Mouse (Mus musculus): ENCODE measurements around the gene Acer2. TPM values are rescaled to one million over a fixed set of nuclear protein-coding genes. Genes with fewer than 3 reads are reported as not detected.
A peak's percentile ranks its signal among the peaks of the same experiment; 100 is the strongest.

Acer2 gene
- total and polyA plus RNA-seq, 3 experiments, result 0.35 to 0.84 TPM; not detected in 1

- no peak overlapping the region for H3K4me3 ChIP-seq (ENCODE audit: control insufficient read depth in 1 of 2, insufficient read depth in 1 of 2, low read depth in 2 of 2, low read length in 2 of 2)
- TF ChIP-seq TAL1 (IDR thresholded peaks at IDR 0.05; ENCODE audit: low read length), result no peak
- no peak for TF ChIP-seq GABPA (IDR thresholded peaks at IDR 0.05; ENCODE audit: low read depth, low read length)
- no peak for TF ChIP-seq MAZ (IDR thresholded peaks at IDR 0.05; ENCODE audit: low read depth, low read length)
- TF ChIP-seq ETS1 (IDR thresholded peaks at IDR 0.05; ENCODE audit: low read depth, low read length), result no peak
- TF ChIP-seq CTCF (IDR thresholded peaks at IDR 0.05 in 2 of 3, conservative IDR thresholded peaks at IDR 0.05 in 1 of 3; ENCODE audit: control insufficient read depth in 1 of 3, insufficient read depth in 1 of 3, low read depth in 2 of 3, low read length in 3 of 3, poor library complexity in 1 of 3, severe bottlenecking in 1 of 3), result no peak
- no peak for TF ChIP-seq ZMIZ1 (IDR thresholded peaks at IDR 0.05; ENCODE audit: low read depth, low read length)
- TF ChIP-seq EP300 (IDR thresholded peaks at IDR 0.05; ENCODE audit: low read depth in 1 of 2, low read length in 2 of 2), result no peak
- TF ChIP-seq SMC3 (IDR thresholded peaks at IDR 0.05; ENCODE audit: low read depth, low read length), result no peak
- no peak for TF ChIP-seq TCF12 (IDR thresholded peaks at IDR 0.05; ENCODE audit: low read depth, low read length)
- no peak for TF ChIP-seq MXI1 (IDR thresholded peaks at IDR 0.05; ENCODE audit: low read depth, low read length)
- no peak for TF ChIP-seq UBTF (IDR thresholded peaks at IDR 0.05; ENCODE audit: borderline replicate concordance, insufficient read depth, low read depth, low read length)
- TF ChIP-seq POLR2A (IDR thresholded peaks at IDR 0.05; ENCODE audit: control insufficient read depth in 1 of 2, insufficient read depth in 1 of 2, low read depth in 1 of 2, low read length in 2 of 2, poor library complexity in 1 of 2), result no peak
- no peak for TF ChIP-seq GATA1 (IDR thresholded peaks at IDR 0.05; ENCODE audit: low read depth, low read length)
- no peak for TF ChIP-seq RAD21 (IDR thresholded peaks at IDR 0.05; ENCODE audit: low read depth, low read length)
- no peak for TF ChIP-seq ZC3H11A (IDR thresholded peaks at IDR 0.05; ENCODE audit: low read depth, low read length)
- no peak for TF ChIP-seq MAX (IDR thresholded peaks at IDR 0.05; ENCODE audit: low read length)
- TF ChIP-seq USF1 (IDR thresholded peaks at IDR 0.05; ENCODE audit: low read depth, low read length), result no peak
- TF ChIP-seq MYB (IDR thresholded peaks at IDR 0.05; ENCODE audit: low read depth, low read length), result no peak
- no peaks in the 10 kb centered on the region for H3K27me3 ChIP-seq (ENCODE audit: control insufficient read depth in 1 of 2, insufficient read depth in 2 of 2, low read length in 2 of 2)
- no peaks in the 10 kb centered on the region for H3K36me3 ChIP-seq (ENCODE audit: control insufficient read depth in 1 of 2, insufficient read depth in 2 of 2, low read length in 2 of 2)
- H3K9ac ChIP-seq (ENCODE audit: control insufficient read depth, low read depth, low read length, poor library complexity, severe bottlenecking), result no peak overlapping the region
- no peaks in the 10 kb centered on the region for H3K9me3 ChIP-seq (replicated peaks; ENCODE audit: insufficient read depth, low read length)
- no peak for DNase-seq (ENCODE audit: low read depth, low spot score)
- H3K27ac ChIP-seq (ENCODE audit: control insufficient read depth, low read depth, low read length), result no peak overlapping the region
- H3K4me1 ChIP-seq (ENCODE audit: control insufficient read depth in 1 of 2, insufficient read depth in 2 of 2, low read length in 2 of 2), result no peaks in the 10 kb centered on the region
- no peaks in the 10 kb centered on the region for H3K79me2 ChIP-seq (ENCODE audit: control insufficient read depth, insufficient read depth, low read length, poor library complexity)
These were observed 56.6 kb downstream of the Acer2 start for GRCm38 (mm10) chr4:86930636-86931456.

GRCm38 (mm10) chr4:86933026-86933425 is 58.8 kb downstream of the Acer2 start:
- no peak overlapping the region for H3K9ac ChIP-seq (ENCODE audit: control insufficient read depth, low read depth, low read length, poor library complexity, severe bottlenecking)
- H3K9me3 ChIP-seq (replicated peaks; ENCODE audit: insufficient read depth, low read length), result no peaks in the 10 kb centered on the region
- no peaks in the 10 kb centered on the region for H3K79me2 ChIP-seq (ENCODE audit: control insufficient read depth, insufficient read depth, low read length, poor library complexity)
- no peaks in the 10 kb centered on the region for H3K4me1 ChIP-seq (ENCODE audit: control insufficient read depth in 1 of 2, insufficient read depth in 2 of 2, low read length in 2 of 2)
- H3K27me3 ChIP-seq (ENCODE audit: control insufficient read depth in 1 of 2, insufficient read depth in 2 of 2, low read length in 2 of 2), result no peaks in the 10 kb centered on the region
- DNase-seq (ENCODE audit: low read depth, low spot score), result peak; percentile 26
- no peaks in the 10 kb centered on the region for H3K36me3 ChIP-seq (ENCODE audit: control insufficient read depth in 1 of 2, insufficient read depth in 2 of 2, low read length in 2 of 2)
- no peak overlapping the region for H3K27ac ChIP-seq (ENCODE audit: control insufficient read depth, low read depth, low read length)
- no peak overlapping the region for H3K4me3 ChIP-seq (ENCODE audit: control insufficient read depth in 1 of 2, insufficient read depth in 1 of 2, low read depth in 2 of 2, low read length in 2 of 2)
- no peak for TF ChIP-seq MYC (IDR thresholded peaks at IDR 0.05; ENCODE audit: low read depth, low read length)
- peak; percentile 57 for TF ChIP-seq SMC3 (IDR thresholded peaks at IDR 0.05; ENCODE audit: low read depth, low read length)
- TF ChIP-seq RAD21 (IDR thresholded peaks at IDR 0.05; ENCODE audit: low read depth, low read length), result peak; percentile 35
- no peak for TF ChIP-seq ETS1 (IDR thresholded peaks at IDR 0.05; ENCODE audit: low read depth, low read length)
- TF ChIP-seq CTCF (IDR thresholded peaks at IDR 0.05 in 2 of 3, conservative IDR thresholded peaks at IDR 0.05 in 1 of 3; ENCODE audit: control insufficient read depth in 1 of 3, insufficient read depth in 1 of 3, low read depth in 2 of 3, low read length in 3 of 3, poor library complexity in 1 of 3, severe bottlenecking in 1 of 3), result peak; percentile 51 to 79 (median 56)
- no peak for TF ChIP-seq UBTF (IDR thresholded peaks at IDR 0.05; ENCODE audit: borderline replicate concordance, insufficient read depth, low read depth, low read length)
- TF ChIP-seq ELF1 (IDR thresholded peaks at IDR 0.05; ENCODE audit: low read depth, low read length), result no peak
- no peak for TF ChIP-seq TCF12 (IDR thresholded peaks at IDR 0.05; ENCODE audit: low read depth, low read length)
- TF ChIP-seq ZNF384 (IDR thresholded peaks at IDR 0.05; ENCODE audit: low read depth, low read length), result no peak
- no peak for TF ChIP-seq MAX (IDR thresholded peaks at IDR 0.05; ENCODE audit: low read length)
